Mouse (Mus musculus) cerebellum, adult 9-10 months (tissue): ENCODE results near the gene Tec.
"Not testable (repeated sequence)": the region's sequence is repeated elsewhere in the genome, so short reads cannot be mapped to it uniquely, and the experiment has no call there.

Experiments used
- DNase-seq: peaks from one replicate; pipeline ENCODE4 v3.0.0; 2022

The Tec gene

GRCm38 (mm10) chr5:72818513-72819180, 49.6 kb downstream of the Tec start:
- no peak for DNase-seq

GRCm38 (mm10) chr5:72817523-72818091, 50.7 kb downstream of the Tec start:
- no peak for DNase-seq

GRCm38 (mm10) chr5:72816960-72817359, 51.3 kb downstream of the Tec start:
- not testable (repeated sequence) for DNase-seq

GRCm38 (mm10) chr5:72816491-72816890, 51.8 kb downstream of the Tec start:
- DNase-seq = no peak

GRCm38 (mm10) chr5:72816046-72816445, 52.2 kb downstream of the Tec start:
- DNase-seq = no peak

- DNase-seq = no peak
Observed at GRCm38 (mm10) chr5:72815361-72815760, 52.9 kb downstream of the Tec start.

GRCm38 (mm10) chr5:72814072-72814471, 54.2 kb downstream of the Tec start:
- no peak for DNase-seq

GRCm38 (mm10) chr5:72812908-72813307, 55.4 kb downstream of the Tec start:
- no peak for DNase-seq

GRCm38 (mm10) chr5:72812328-72812727, 56.0 kb downstream of the Tec start:
- no peak for DNase-seq

GRCm38 (mm10) chr5:72811397-72811796, 56.9 kb downstream of the Tec start:
- DNase-seq = no peak

- no peak for DNase-seq
Observed at GRCm38 (mm10) chr5:72810990-72811389, 57.3 kb downstream of the Tec start.

GRCm38 (mm10) chr5:72809480-72809879, 58.8 kb downstream of the Tec start:
- DNase-seq = no peak

GRCm38 (mm10) chr5:72808456-72809111, 59.7 kb downstream of the Tec start:
- no peak for DNase-seq

GRCm38 (mm10) chr5:72802851-72803250, 65.4 kb downstream of the Tec start:
- no peak for DNase-seq

GRCm38 (mm10) chr5:72798563-72798962, 69.7 kb downstream of the Tec start:
- DNase-seq = no peak

- DNase-seq = no peak
Observed at GRCm38 (mm10) chr5:72796186-72796613, 72.1 kb downstream of the Tec start.

GRCm38 (mm10) chr5:72793309-72793850, 74.9 kb downstream of the Tec start:
- DNase-seq = no peak

- no peak for DNase-seq
Observed at GRCm38 (mm10) chr5:72791789-72792188, 76.5 kb downstream of the Tec start.

GRCm38 (mm10) chr5:72791386-72791785, 76.9 kb downstream of the Tec start:
- DNase-seq = no peak

- DNase-seq = no peak
Observed at GRCm38 (mm10) chr5:72785451-72785850, 82.8 kb downstream of the Tec start.

GRCm38 (mm10) chr5:72784719-72785118, 83.6 kb downstream of the Tec start:
- no peak for DNase-seq

GRCm38 (mm10) chr5:72783957-72784356, 84.3 kb downstream of the Tec start:
- no peak for DNase-seq

- no peak for DNase-seq
Observed at GRCm38 (mm10) chr5:72783123-72783522, 85.2 kb downstream of the Tec start.

GRCm38 (mm10) chr5:72781776-72782175, 86.5 kb downstream of the Tec start:
- DNase-seq = no peak
